Mouse (Mus musculus): ENCODE data around the gene Eif2b3. TPM values are rescaled to one million over a fixed set of nuclear protein-coding genes. Genes with fewer than 3 reads are reported as not detected.

The Eif2b3 gene
- polyA plus RNA-seq, 1 experiment from 2014 or later = 44.1 TPM

- Histone ChIP-seq H3K4me2 (replicated peaks) (no peak overlapping the region), H3K9ac (replicated peaks) (no peak overlapping the region), H3K9me3 (no peaks in the 10 kb centered on the region), H3K27me3 (peaks cover 33% of the 10 kb centered on the region), H3K4me3 (no peak overlapping the region), H3K27ac (replicated peaks) (no peak overlapping the region), H3K36me3 (peaks cover 44% of the 10 kb centered on the region), H3K4me1 (peaks cover 21% of the 10 kb centered on the region)
- no peak for ATAC-seq (ENCODE audit: low FRiP score, low read depth)
- 94% methylated on average over 17 of the region's 17 CpGs for WGBS
Observed at GRCm38 (mm10) chr4:116999513-117000154, 19.6 kb upstream of the Eif2b3 start.

- Histone ChIP-seq H3K4me2 (replicated peaks) (no peak overlapping the region), H3K4me1 (0 out of 2 replicates have a peak, but pooled peaks cover 4% of the 10 kb centered on the region), H3K27ac (replicated peaks) (no peak overlapping the region), H3K4me3 (no peak overlapping the region), H3K9ac (replicated peaks) (no peak overlapping the region), H3K27me3 (peaks cover 21% of the 10 kb centered on the region), H3K36me3 (peaks cover 44% of the 10 kb centered on the region), H3K9me3 (no peaks in the 10 kb centered on the region)
- no peak for ATAC-seq (ENCODE audit: low FRiP score, low read depth)
- WGBS = 89% methylated on average over 16 of the region's 16 CpGs
Observed at GRCm38 (mm10) chr4:117001957-117002356, 17.2 kb upstream of the Eif2b3 start.

DNA sequence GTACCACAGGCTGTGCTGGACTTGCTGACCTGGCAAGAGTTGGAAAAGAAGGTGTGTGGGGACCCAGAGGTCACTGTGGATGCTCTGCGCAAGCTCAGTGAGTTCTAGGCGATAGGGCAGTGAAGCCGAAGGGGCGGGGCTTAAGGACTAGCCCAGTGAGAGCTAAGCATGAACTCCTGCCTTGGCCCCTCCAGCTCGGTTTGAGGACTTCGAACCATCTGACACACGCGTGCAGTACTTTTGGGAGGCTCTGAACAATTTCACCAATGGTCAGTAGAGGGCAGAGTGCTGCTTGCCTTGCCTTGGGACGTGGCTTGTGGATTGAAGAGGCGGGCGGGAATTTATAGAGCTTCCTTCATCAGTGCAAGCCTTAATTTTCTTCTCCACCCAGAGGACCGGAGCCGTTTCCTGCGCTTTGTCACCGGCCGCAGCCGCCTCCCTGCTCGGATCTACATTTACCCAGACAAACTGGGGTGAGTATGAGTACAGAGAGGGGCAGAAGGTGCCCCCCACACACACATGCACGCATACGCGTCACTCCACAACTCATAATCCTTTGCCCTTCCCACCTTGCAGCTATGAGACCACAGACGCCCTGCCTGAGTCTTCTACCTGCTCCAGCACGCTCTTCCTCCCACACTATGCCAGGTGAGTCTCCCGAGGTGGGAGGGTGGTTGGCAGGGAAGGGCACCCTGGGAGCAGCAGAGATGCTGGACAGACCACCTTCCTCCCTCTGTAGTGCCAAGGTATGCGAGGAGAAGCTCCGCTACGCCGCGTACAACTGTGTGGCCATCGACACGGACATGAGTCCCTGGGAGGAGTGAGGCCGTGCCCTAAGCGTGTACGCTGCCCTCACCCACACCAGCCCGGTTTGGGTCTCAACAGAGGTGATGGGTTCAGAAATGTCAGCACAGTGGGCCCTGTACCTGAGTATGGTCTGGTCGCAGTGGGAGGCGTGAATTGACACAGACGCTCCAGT is 16.4 kb upstream of the Eif2b3 start:
- H3K9ac ChIP-seq (replicated peaks) = no peak overlapping the region
- H3K27ac ChIP-seq (replicated peaks) = no peak overlapping the region
- no peaks in the 10 kb centered on the region for H3K9me3 ChIP-seq
- WGBS = 58% methylated on average over 38 of the region's 38 CpGs
- no peak overlapping the region for H3K4me2 ChIP-seq (replicated peaks)
- H3K27me3 ChIP-seq = peaks cover 18% of the 10 kb centered on the region
- H3K4me3 ChIP-seq = no peak overlapping the region
- 0 out of 2 replicates have a peak, but pooled peaks cover 4% of the 10 kb centered on the region for H3K4me1 ChIP-seq
- peak; percentile 27; the same call in 1 of the 2 replicates for ATAC-seq (ENCODE audit: low FRiP score, low read depth)
- H3K36me3 ChIP-seq = peaks cover 44% of the 10 kb centered on the region

DNA sequence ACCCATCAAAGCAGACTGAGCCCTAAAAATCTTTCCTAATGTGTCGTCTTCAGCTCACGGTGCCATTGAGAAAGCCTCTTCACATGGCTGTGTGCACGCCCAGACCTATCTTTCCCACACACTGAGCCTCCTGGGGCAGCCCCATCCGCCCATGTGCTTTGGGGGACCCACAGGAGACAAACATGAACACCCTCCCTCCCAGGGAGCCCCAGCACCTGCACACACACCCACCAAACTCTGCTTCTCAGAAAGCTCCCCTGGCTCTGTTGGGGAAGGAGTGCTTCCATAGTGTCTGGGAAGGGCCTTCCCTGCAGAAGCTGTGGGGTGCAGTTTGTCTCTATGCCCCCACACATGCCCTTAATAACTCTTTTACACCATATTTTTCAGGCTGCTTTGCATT is 14.6 kb upstream of the Eif2b3 start:
- H3K4me2 ChIP-seq (replicated peaks) = no peak overlapping the region
- H3K27me3 ChIP-seq = peaks cover 18% of the 10 kb centered on the region
- no peak overlapping the region for H3K27ac ChIP-seq (replicated peaks)
- H3K9me3 ChIP-seq = no peaks in the 10 kb centered on the region
- ATAC-seq (ENCODE audit: low FRiP score, low read depth) = no peak
- H3K4me1 ChIP-seq = 0 out of 2 replicates have a peak, but pooled peaks cover 4% of the 10 kb centered on the region
- no peak overlapping the region for H3K9ac ChIP-seq (replicated peaks)
- no peak overlapping the region for H3K4me3 ChIP-seq
- H3K36me3 ChIP-seq = peaks cover 33% of the 10 kb centered on the region
- 82% methylated on average over 4 of the region's 4 CpGs for WGBS

DNA sequence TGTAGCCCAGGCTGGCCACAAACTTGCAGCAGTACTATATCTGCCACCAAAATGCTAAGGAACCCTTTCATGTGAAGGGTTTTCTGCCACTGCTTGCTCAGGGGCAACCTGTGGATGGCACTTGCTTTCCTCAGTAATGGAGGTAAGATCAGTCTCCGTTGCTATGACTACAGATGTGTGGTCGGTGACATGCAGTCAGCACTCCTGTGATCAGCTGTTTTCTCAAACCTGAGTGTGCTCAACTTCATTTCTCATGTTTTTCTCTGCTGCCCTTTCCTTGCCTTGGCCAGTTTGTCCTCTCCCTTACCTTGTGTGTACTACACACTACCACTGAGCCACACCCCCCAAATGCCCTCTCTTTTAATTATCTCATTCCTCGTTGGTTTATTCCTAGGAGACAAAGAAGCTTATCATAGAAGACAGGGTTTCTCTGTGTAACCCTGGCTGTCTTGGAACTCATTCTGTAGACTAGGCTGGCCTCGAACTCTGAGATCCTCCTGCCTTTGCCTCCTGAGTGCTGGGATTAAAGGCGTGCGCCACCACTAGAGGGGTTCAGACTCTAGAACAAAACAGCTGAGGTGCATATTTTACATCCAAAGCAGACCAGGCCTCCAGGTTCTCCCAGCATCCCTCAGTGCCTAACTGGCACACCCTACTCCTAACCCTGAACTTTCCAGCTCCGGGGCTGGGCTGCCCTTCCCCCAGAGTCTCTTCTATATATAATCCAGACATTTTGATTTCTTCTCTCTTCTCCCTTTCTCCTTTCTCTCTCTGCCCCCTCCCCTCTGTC is 13.4 kb upstream of the Eif2b3 start:
- Histone ChIP-seq H3K36me3 (peaks cover 22% of the 10 kb centered on the region; the same call in 1 of the 2 replicates), H3K27me3 (peaks cover 18% of the 10 kb centered on the region), H3K4me1 (0 out of 2 replicates have a peak, but pooled peaks cover 4% of the 10 kb centered on the region), H3K4me3 (no peak overlapping the region), H3K27ac (replicated peaks) (no peak overlapping the region), H3K9ac (replicated peaks) (no peak overlapping the region), H3K4me2 (replicated peaks) (no peak overlapping the region), H3K9me3 (no peaks in the 10 kb centered on the region)
- ATAC-seq (ENCODE audit: low FRiP score, low read depth) = no peak
- 79% methylated on average over 7 of the region's 7 CpGs for WGBS

DNA sequence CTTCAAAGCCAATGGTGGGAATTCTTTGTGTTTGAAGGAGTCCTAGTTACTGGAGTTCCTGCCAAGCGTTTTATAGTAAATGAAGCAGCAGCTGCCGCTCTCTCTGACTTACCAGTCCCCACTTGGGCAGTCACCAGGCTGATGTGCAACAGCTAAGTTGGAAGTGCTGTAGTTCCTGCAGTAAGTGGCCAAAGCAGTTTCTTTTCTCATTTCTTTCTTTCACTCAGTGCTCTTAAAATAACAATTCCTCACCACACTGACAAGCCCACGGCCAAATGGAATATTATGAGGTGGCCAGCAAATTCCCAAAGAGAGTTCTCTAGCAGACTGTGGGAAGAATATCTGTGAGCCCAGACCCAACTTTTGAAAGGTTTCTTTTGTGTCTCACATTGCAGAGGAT is 12.1 kb upstream of the Eif2b3 start:
- Histone ChIP-seq H3K9me3 (no peaks in the 10 kb centered on the region), H3K27me3 (peaks cover 14% of the 10 kb centered on the region), H3K27ac (replicated peaks) (no peak overlapping the region), H3K4me1 (0 out of 2 replicates have a peak, but pooled peaks cover 4% of the 10 kb centered on the region), H3K9ac (replicated peaks) (no peak overlapping the region), H3K36me3 (peaks cover 14% of the 10 kb centered on the region; the same call in 1 of the 2 replicates), H3K4me3 (no peak overlapping the region), H3K4me2 (replicated peaks) (no peak overlapping the region)
- WGBS = 75% methylated on average over 3 of the region's 3 CpGs
- ATAC-seq (ENCODE audit: low FRiP score, low read depth) = no peak

- Histone ChIP-seq H3K4me1 (no peaks in the 10 kb centered on the region), H3K36me3 (no peaks in the 10 kb centered on the region), H3K27ac (replicated peaks) (no peak overlapping the region), H3K9me3 (no peaks in the 10 kb centered on the region), H3K27me3 (no peaks in the 10 kb centered on the region), H3K4me3 (no peak overlapping the region), H3K9ac (replicated peaks) (no peak overlapping the region), H3K4me2 (replicated peaks) (no peak overlapping the region)
- WGBS = 84% methylated on average over 5 of the region's 5 CpGs
- ATAC-seq (ENCODE audit: low FRiP score, low read depth) = no peak
Observed at GRCm38 (mm10) chr4:117010231-117010630, 9.0 kb upstream of the Eif2b3 start.

- Histone ChIP-seq H3K36me3 (no peaks in the 10 kb centered on the region), H3K4me3 (no peak overlapping the region), H3K4me1 (no peaks in the 10 kb centered on the region), H3K9me3 (no peaks in the 10 kb centered on the region), H3K27me3 (no peaks in the 10 kb centered on the region), H3K4me2 (replicated peaks) (no peak overlapping the region), H3K27ac (replicated peaks) (no peak overlapping the region), H3K9ac (replicated peaks) (no peak overlapping the region)
- WGBS = 83% methylated on average over 6 of the region's 6 CpGs
- no peak for ATAC-seq (ENCODE audit: low FRiP score, low read depth)
Observed at GRCm38 (mm10) chr4:117013596-117013995, 5.6 kb upstream of the Eif2b3 start.

- Histone ChIP-seq H3K36me3 (no peaks in the 10 kb centered on the region), H3K4me2 (replicated peaks) (no peak overlapping the region), H3K4me1 (peaks cover 3% of the 10 kb centered on the region; the same call in 1 of the 2 replicates), H3K27me3 (no peaks in the 10 kb centered on the region), H3K9me3 (no peaks in the 10 kb centered on the region), H3K9ac (replicated peaks) (no peak overlapping the region), H3K27ac (replicated peaks) (no peak overlapping the region), H3K4me3 (no peak overlapping the region)
- ATAC-seq (ENCODE audit: low FRiP score, low read depth) = no peak
- 74% methylated on average over 4 of the region's 4 CpGs for WGBS
Observed at GRCm38 (mm10) chr4:117014901-117015415, 4.2 kb upstream of the Eif2b3 start.

- Histone ChIP-seq H3K4me3 (no peak overlapping the region), H3K4me2 (replicated peaks) (no peak overlapping the region), H3K36me3 (peaks cover 8% of the 10 kb centered on the region), H3K27me3 (no peaks in the 10 kb centered on the region), H3K4me1 (peaks cover 10% of the 10 kb centered on the region), H3K9me3 (no peaks in the 10 kb centered on the region), H3K9ac (replicated peaks) (no peak overlapping the region), H3K27ac (replicated peaks) (no peak overlapping the region)
- 95% methylated on average over 2 of the region's 2 CpGs for WGBS
- no peak for ATAC-seq (ENCODE audit: low FRiP score, low read depth)
Observed at GRCm38 (mm10) chr4:117017738-117018137, 1.5 kb upstream of the Eif2b3 start.

DNA sequence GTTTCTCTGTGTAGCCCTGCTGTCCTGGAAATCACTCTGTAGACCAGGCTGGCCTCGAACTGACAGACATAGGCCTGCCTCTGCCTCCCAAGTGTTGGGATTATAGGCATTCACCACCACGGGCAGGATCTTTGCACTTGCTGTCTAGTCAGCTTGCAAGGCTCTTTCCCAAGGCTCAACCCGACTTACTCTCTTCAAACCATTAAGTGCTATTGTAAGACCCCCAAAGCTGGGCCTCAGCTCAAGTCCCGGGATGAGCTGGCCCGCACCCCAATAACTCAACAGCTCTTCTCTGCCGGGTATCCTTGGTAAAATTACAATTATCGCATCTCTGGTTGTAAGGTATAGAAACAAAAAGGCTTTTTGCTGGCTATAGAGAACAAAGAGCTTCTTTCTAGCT is 875 bp upstream of the Eif2b3 start:
- Histone ChIP-seq H3K36me3 (peaks cover 14% of the 10 kb centered on the region), H3K27me3 (no peaks in the 10 kb centered on the region), H3K27ac (replicated peaks) (no peak overlapping the region), H3K4me3 (no peak overlapping the region), H3K4me1 (peaks cover 10% of the 10 kb centered on the region), H3K9ac (replicated peaks) (no peak overlapping the region), H3K9me3 (no peaks in the 10 kb centered on the region), H3K4me2 (replicated peaks) (no peak overlapping the region)
- no peak for ATAC-seq (ENCODE audit: low FRiP score, low read depth)
- WGBS = 84% methylated on average over 7 of the region's 7 CpGs

Measured in midbrain, embryonic 12.5 days (tissue).